Mouse (Mus musculus): ENCODE data around the gene Rps6kc1.

GRCm38 (mm10) chr1:190910836-190911235 is 734 bp downstream of the Rps6kc1 start:
- TF ChIP-seq POLR2A (IDR thresholded peaks at IDR 0.05; ENCODE audit: borderline replicate concordance, control insufficient read depth, low read depth, low read length) (no peak), CTCF (IDR thresholded peaks at IDR 0.05; ENCODE audit: control insufficient read depth, insufficient read depth, low read length) (no peak)
